Mouse (Mus musculus) hindbrain, embryonic 12.5 days (tissue): ENCODE data around the gene Tmem121b. TPM values are rescaled to one million over a fixed set of nuclear protein-coding genes. Genes with fewer than 3 reads are reported as not detected.

Source experiments
- ATAC-seq: fragments of 200-750 bp; cut with Nextera tagmentation; 2 replicates; pipeline ENCODE4 v1.8.0; 2017; ENCODE audit warnings: moderate TSS enrichment; ENCODE audit not compliant: low FRiP score
- H3K27ac ChIP-seq: fragments of 300-500 bp; sonication (generic); 2 replicates; pipeline ENCODE4 v1.5.1; 2016; ENCODE audit warnings: mild to moderate bottlenecking
- H3K27me3 ChIP-seq: fragments of 300-500 bp; sonication (generic); 2 replicates; pipeline ENCODE4 v1.6.1; 2016; ENCODE audit warnings: mild to moderate bottlenecking
- H3K36me3 ChIP-seq: fragments of 300-500 bp; sonication (generic); 2 replicates; pipeline ENCODE4 v1.6.1; 2016; ENCODE audit warnings: mild to moderate bottlenecking
- H3K4me1 ChIP-seq: fragments of 300-500 bp; sonication (generic); 2 replicates; pipeline ENCODE4 v1.6.1; 2016
- H3K4me2 ChIP-seq: fragments of 300-500 bp; sonication (generic); replicated peaks from 2 replicates; pipeline ENCODE4 v1.6.1; 2016; ENCODE audit warnings: mild to moderate bottlenecking
- H3K4me3 ChIP-seq: fragments of 300-500 bp; sonication (generic); 2 replicates; pipeline ENCODE4 v1.5.1; 2016; ENCODE audit warnings: mild to moderate bottlenecking
- H3K9ac ChIP-seq: fragments of 300-500 bp; sonication (generic); 2 replicates; pipeline ENCODE4 v1.6.1; 2016; ENCODE audit warnings: mild to moderate bottlenecking, moderate library complexity
- H3K9me3 ChIP-seq: fragments of 300-500 bp; sonication (generic); replicated peaks from 2 replicates; pipeline ENCODE4 v1.6.1; 2016; ENCODE audit warnings: mild to moderate bottlenecking
- WGBS: fragments of 180-500 bp; shearing (Covaris S2); methylation state at CpG from one replicate; pipeline ENCODE4 v1.1.7; 2016; 5-methylcytosine and 5-hydroxymethylcytosine counted together
- polyA plus RNA-seq: library from polyadenylated mRNA; unstranded; fragments of >200 nt; fragmentation: Nextera tagmentation; extraction: Ambion mirVana; gene quantifications from 2 replicates; pipeline ENCODE4 v1.2.1, GENCODE M21; 2016

The Tmem121b gene
- polyA plus RNA-seq, 1 experiment from 2014 or later = 3.2 TPM

- Histone ChIP-seq H3K27me3 (no peaks in the 10 kb centered on the region), H3K4me1 (no peaks in the 10 kb centered on the region), H3K27ac (no peak overlapping the region), H3K9ac (no peak overlapping the region), H3K9me3 (no peaks in the 10 kb centered on the region), H3K4me3 (no peak overlapping the region), H3K4me2 (no peak overlapping the region), H3K36me3 (peaks cover 75% of the 10 kb centered on the region)
- no peak for ATAC-seq
- WGBS = 89% methylated on average over 5 of the region's 5 CpGs
Observed at GRCm38 (mm10) chr6:120517311-120517710, 23.7 kb upstream of the Tmem121b start.

- ATAC-seq = no peak
- Histone ChIP-seq H3K27ac (no peak overlapping the region), H3K9ac (no peak overlapping the region), H3K36me3 (peaks cover 71% of the 10 kb centered on the region), H3K9me3 (no peaks in the 10 kb centered on the region), H3K4me3 (no peak overlapping the region), H3K4me1 (no peaks in the 10 kb centered on the region), H3K4me2 (no peak overlapping the region), H3K27me3 (no peaks in the 10 kb centered on the region)
- WGBS = 93% methylated on average over 6 of the region's 6 CpGs
Observed at GRCm38 (mm10) chr6:120516879-120517278, 23.3 kb upstream of the Tmem121b start.

- ATAC-seq = no peak
- H3K36me3 ChIP-seq = peaks cover 71% of the 10 kb centered on the region
- H3K9ac ChIP-seq = no peak overlapping the region
- H3K27me3 ChIP-seq = no peaks in the 10 kb centered on the region
- no peaks in the 10 kb centered on the region for H3K9me3 ChIP-seq
- no peak overlapping the region for H3K27ac ChIP-seq
- H3K4me2 ChIP-seq = no peak overlapping the region
- no peaks in the 10 kb centered on the region for H3K4me1 ChIP-seq
- 91% methylated on average over 4 of the region's 4 CpGs for WGBS
- H3K4me3 ChIP-seq = no peak overlapping the region
Observed at GRCm38 (mm10) chr6:120516422-120516821, 22.8 kb upstream of the Tmem121b start.

DNA sequence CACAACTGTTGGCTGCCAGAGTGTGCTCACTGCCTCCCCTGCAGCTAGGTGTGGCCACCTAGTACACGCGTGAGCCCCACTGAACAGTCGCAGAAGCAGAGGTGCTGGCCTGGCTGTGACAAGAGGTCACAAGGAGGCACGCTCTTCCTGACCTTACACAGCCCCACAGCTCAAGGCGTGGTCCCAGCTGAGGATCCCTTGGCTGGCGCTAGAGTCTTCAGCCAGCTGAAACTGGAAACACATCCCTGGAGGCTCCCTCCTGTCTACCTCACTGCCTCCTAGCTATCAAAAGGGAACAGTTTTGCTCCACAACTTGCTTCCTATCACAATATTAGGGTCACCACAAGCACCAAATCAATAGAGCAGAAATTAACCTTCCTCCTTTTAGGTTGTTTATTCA is 17.6 kb upstream of the Tmem121b start:
- no peak overlapping the region for H3K4me2 ChIP-seq
- H3K9ac ChIP-seq = no peak overlapping the region
- peaks cover 52% of the 10 kb centered on the region for H3K36me3 ChIP-seq
- no peaks in the 10 kb centered on the region for H3K27me3 ChIP-seq
- no peaks in the 10 kb centered on the region for H3K9me3 ChIP-seq
- no peak overlapping the region for H3K27ac ChIP-seq
- no peak for ATAC-seq
- H3K4me1 ChIP-seq = no peaks in the 10 kb centered on the region
- no peak overlapping the region for H3K4me3 ChIP-seq
- WGBS = 88% methylated on average over 6 of the region's 6 CpGs

DNA sequence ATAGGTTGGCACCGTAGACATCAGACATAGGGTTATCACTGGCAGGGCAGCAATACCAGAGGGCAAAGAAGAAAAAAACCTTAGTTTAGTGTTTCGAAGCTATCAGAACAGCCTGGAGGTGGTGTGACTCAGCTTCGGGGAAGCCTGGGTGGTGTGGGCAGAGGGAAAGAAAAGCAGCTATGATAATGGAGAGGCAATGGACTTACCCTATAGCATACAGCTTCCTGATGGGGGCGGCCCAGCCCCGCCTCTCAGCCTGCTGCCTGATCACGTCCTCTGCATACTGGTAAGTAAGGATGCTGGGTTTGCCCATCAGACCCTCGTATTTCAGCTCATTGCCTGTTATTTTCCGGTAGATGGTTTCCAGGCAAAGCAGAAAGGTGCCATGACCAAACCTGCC is 16.8 kb upstream of the Tmem121b start:
- Histone ChIP-seq H3K9me3 (no peaks in the 10 kb centered on the region), H3K4me3 (no peak overlapping the region), H3K36me3 (peaks cover 48% of the 10 kb centered on the region), H3K4me2 (no peak overlapping the region), H3K27ac (no peak overlapping the region), H3K9ac (no peak overlapping the region), H3K27me3 (no peaks in the 10 kb centered on the region), H3K4me1 (no peaks in the 10 kb centered on the region)
- 90% methylated on average over 8 of the region's 8 CpGs for WGBS
- no peak for ATAC-seq

DNA sequence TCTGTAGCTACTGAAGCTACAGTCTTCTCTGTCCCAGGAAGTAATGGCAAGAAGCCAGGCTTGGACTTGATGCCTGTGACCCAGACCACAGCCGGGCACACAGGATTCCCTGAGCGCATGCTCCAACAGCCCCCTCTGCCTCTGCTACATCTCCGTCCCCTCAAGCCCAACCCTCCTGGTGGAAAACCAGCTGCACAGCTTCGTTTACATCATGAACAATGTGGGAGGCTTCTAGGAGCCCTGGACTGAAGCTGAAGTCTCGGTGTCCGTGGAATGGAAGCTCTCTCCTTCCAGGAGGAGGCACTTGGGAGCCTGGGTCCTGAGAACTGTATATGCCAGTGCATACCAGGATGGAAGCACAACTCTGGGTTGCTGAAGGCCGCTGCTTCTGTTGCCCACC is 16.4 kb upstream of the Tmem121b start:
- no peaks in the 10 kb centered on the region for H3K27me3 ChIP-seq
- peaks cover 46% of the 10 kb centered on the region for H3K36me3 ChIP-seq
- H3K9me3 ChIP-seq = no peaks in the 10 kb centered on the region
- no peak overlapping the region for H3K4me2 ChIP-seq
- H3K4me1 ChIP-seq = no peaks in the 10 kb centered on the region
- H3K4me3 ChIP-seq = no peak overlapping the region
- H3K27ac ChIP-seq = no peak overlapping the region
- ATAC-seq = no peak
- 89% methylated on average over 7 of the region's 7 CpGs for WGBS
- H3K9ac ChIP-seq = no peak overlapping the region

DNA sequence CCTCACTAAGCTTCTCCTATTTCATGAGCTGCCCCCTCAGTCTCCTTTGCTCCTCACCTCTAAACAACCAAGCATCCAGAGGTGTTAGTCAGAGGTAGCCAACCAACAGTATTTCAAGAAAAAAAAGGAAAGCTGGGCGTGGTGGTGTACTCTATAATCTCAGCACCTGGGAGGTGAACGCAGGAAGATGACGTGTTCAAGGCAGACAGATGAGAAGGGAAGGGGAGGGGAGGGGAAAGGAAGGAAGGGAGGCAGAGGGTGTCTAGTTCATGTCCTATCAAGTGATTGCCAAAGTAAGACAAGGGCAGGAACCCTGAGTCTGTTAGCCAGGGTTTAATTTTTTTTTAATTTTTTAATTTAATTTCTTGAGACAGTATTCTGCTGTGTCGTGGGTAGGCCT is 15.0 kb upstream of the Tmem121b start:
- WGBS = 92% methylated on average over 4 of the region's 4 CpGs

DNA sequence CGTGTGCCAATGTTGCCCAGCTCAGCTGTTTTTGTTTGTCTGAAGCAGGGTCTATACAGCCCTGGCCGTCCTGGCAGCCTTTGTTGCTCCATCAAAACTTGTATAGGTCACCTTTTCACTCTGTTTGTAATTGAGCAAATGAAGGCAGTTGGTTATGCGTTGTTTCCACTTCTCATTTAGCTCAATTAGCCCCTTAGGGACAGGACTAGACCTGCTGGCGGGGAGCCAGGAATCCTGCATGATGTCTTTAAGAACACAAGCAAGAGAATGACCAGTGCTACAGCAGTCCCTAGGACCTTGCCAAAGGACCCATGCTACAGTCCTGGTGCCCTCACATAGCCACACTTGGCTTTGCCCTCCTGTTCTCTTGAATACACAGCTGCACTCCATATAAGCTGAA is 11.9 kb upstream of the Tmem121b start:
- no peak overlapping the region for H3K4me3 ChIP-seq
- peaks cover 3% of the 10 kb centered on the region; the same call in 1 of the 2 replicates for H3K9me3 ChIP-seq
- no peaks in the 10 kb centered on the region for H3K27me3 ChIP-seq
- peaks cover 14% of the 10 kb centered on the region for H3K36me3 ChIP-seq
- no peak overlapping the region for H3K27ac ChIP-seq
- no peak overlapping the region for H3K9ac ChIP-seq
- ATAC-seq = no peak
- no peak overlapping the region for H3K4me2 ChIP-seq
- WGBS = 66% methylated on average over 4 of the region's 4 CpGs
- H3K4me1 ChIP-seq = no peaks in the 10 kb centered on the region

More for the DNA sequence above, 15.0 kb upstream of the Tmem121b start:
- no peak overlapping the region for H3K27ac ChIP-seq
- no peak overlapping the region for H3K9ac ChIP-seq
- no peak overlapping the region for H3K4me2 ChIP-seq
- no peak overlapping the region for H3K4me3 ChIP-seq
- no peak for ATAC-seq
- peaks cover 39% of the 10 kb centered on the region for H3K36me3 ChIP-seq
- no peaks in the 10 kb centered on the region for H3K9me3 ChIP-seq
- no peaks in the 10 kb centered on the region for H3K4me1 ChIP-seq
- no peaks in the 10 kb centered on the region for H3K27me3 ChIP-seq

- Histone ChIP-seq H3K27me3 (no peaks in the 10 kb centered on the region), H3K9me3 (peaks cover 6% of the 10 kb centered on the region; the same call in 1 of the 2 replicates), H3K27ac (no peak overlapping the region), H3K4me2 (no peak overlapping the region), H3K4me3 (no peak overlapping the region), H3K9ac (no peak overlapping the region), H3K4me1 (no peaks in the 10 kb centered on the region), H3K36me3 (peaks cover 2% of the 10 kb centered on the region; the same call in 1 of the 2 replicates)
- 66% methylated on average over 3 of the region's 3 CpGs for WGBS
- ATAC-seq = no peak
Observed at GRCm38 (mm10) chr6:120504051-120504450, 10.4 kb upstream of the Tmem121b start.

DNA sequence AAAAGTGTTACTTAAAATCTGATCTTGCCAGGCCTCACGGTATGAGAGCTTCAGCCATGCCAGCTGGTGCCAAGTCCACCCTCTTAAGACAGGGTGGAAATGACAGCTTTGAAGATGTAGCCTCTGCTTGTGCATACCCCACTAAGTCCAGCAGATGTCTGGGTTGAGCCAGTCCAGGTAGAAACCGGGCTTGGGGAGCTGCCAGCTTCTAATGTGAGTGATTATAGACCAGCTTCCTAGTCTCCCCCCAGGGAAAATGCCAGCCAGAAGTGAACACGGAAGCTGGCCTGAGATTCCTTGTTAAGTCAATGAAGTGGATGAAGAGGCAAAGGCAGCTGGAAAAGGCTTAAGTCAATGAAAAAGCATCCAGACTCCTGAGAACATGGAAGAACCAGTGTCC is 2.9 kb upstream of the Tmem121b start:
- ATAC-seq = no peak
- H3K9ac ChIP-seq = no peak overlapping the region
- H3K4me3 ChIP-seq = no peak overlapping the region
- WGBS = 66% methylated on average over 3 of the region's 3 CpGs
- peaks cover 18% of the 10 kb centered on the region for H3K27me3 ChIP-seq
- peaks cover 29% of the 10 kb centered on the region for H3K4me1 ChIP-seq
- H3K9me3 ChIP-seq = peaks cover 6% of the 10 kb centered on the region; the same call in 1 of the 2 replicates
- no peak overlapping the region for H3K4me2 ChIP-seq
- no peaks in the 10 kb centered on the region for H3K36me3 ChIP-seq
- H3K27ac ChIP-seq = no peak overlapping the region

DNA sequence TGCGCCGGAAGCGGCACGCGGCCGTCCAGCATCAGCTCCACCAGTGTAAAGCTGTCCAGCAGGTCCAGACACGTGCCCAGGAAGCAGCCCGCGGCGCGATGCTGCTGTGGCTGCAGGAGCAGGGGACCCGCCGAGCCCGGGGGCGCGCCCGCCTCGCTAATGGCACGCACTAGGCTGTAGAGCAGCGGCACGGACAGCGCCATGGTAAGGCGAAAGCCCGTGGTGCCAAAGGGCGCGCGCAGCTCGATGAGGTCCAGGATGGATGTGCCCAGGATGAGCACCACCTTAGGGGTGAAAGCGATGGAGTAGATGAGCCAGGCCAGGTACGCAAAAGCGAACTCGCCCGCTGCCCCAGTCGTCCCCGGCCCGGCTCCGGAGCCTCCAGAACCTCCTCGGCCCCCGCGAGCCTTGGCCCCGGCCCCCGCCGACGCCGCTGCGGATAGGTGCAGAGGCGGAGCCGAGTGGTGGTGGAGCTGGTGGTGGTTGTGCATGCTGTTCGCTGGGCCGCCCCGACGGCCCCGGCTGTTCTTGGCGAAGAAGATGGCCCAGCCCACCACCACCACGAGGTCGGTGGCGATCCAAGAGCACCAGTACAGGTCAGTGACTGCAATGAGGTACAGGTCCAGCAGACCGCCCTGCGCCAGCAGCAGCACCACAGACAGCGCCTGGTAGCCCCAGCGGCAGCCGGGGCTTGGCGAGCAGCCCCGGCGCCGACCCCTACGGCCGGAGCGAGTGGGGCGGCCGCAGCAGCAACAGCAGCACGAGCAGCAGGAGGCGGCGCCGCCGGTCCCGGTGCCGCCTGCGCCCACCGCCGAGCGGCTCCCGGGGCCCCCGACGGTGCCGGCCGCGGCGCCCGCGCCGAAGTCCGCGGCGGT is 871 bp downstream of the Tmem121b start:
- peaks cover 20% of the 10 kb centered on the region for H3K27me3 ChIP-seq
- ATAC-seq = peak; percentile 39
- WGBS = under 1% methylated on average over 85 of the region's 95 CpGs

GRCm38 (mm10) chr6:120491862-120492498 is 1.6 kb downstream of the Tmem121b start:
- Histone ChIP-seq H3K4me2 (peak overlapping the region; percentile 81), H3K27me3 (peaks cover 20% of the 10 kb centered on the region), H3K4me1 (peaks cover 52% of the 10 kb centered on the region), H3K9ac (peak overlapping the region; percentile 94), H3K4me3 (peak overlapping the region; percentile 75), H3K9me3 (no peaks in the 10 kb centered on the region), H3K36me3 (no peaks in the 10 kb centered on the region), H3K27ac (no peak overlapping the region)
- ATAC-seq = no peak; the same call in 1 of the 2 replicates
- WGBS = 9% methylated on average over 22 of the region's 22 CpGs

More for the DNA sequence above, 871 bp downstream of the Tmem121b start:
- no peaks in the 10 kb centered on the region for H3K9me3 ChIP-seq
- peak overlapping the region; percentile 94 for H3K9ac ChIP-seq
- no peaks in the 10 kb centered on the region for H3K36me3 ChIP-seq
- H3K4me1 ChIP-seq = peaks cover 52% of the 10 kb centered on the region
- H3K4me3 ChIP-seq = peak overlapping the region; percentile 75
- peak overlapping the region; percentile 81 for H3K4me2 ChIP-seq
- H3K27ac ChIP-seq = peak overlapping the region; percentile 97
